In the genomic region with DNA sequence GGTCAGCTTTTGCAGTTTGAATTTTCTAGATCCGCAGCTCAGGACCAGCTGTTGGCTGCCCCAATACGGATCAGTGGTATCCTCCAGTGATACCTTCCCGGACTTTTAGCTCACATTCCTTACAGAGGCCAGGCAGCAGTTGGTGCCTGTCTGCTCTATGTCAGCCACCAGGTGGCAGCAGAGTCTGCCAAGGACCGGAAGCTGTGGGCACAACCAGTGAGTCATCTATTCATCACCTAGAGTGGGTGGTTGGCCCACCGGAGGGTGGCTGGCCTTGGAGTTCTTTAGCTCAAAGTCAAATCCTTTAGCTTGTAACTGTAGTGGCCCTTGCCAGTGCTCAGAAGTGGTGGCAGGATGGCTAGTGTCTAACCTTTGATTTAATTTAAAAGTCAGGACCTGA, we compare ENCODE assay signal across 8 mouse cellular contexts.
A peak's percentile ranks its signal among the peaks of the same experiment; 100 is the strongest.
DNase-seq lines count a peak whose midpoint lies in the region; ATAC-seq and TF ChIP-seq lines count a peak whose summit lies in the region.

No protein-coding gene starts in this region.

- peak; percentile 97 for ATAC-seq in Patski

- peaks cover 8% of the 10 kb centered on the region; the same call in 1 of the 2 replicates for H3K4me1 ChIP-seq in midbrain, embryonic 10.5 days

- no peaks in the 10 kb centered on the region for H3K9me3 ChIP-seq in midbrain, embryonic 10.5 days (replicated peaks)

- peak; percentile 56 for DNase-seq in Patski (ENCODE audit: low read depth, low spot score)
- peak; percentile 27 for DNase-seq in cerebellum, adult 9-10 months
- DNase-seq in frontal cortex, adult 2 months (ENCODE audit: extremely low spot score in 1 of 2, low spot score in 1 of 2) = peak; percentile 61 to 89
- peak; percentile 30 for DNase-seq in hindlimb bud, embryonic 11.5 days (ENCODE audit: extremely low spot score, low read depth, low spot score)
- peak; percentile 81 to 84 for DNase-seq in left cerebral cortex, adult 18-20 months (ENCODE audit: low spot score in 2 of 2)
- DNase-seq in midbrain, embryonic 10.5 days (ENCODE audit: low spot score) = peak; percentile 76
- peak; percentile 73 to 78 for DNase-seq in right cerebral cortex, postnatal 36 days (ENCODE audit: low spot score in 2 of 2)
- peak; percentile 65 to 74 for DNase-seq in urinary bladder, postnatal 36 days (ENCODE audit: low spot score in 2 of 2)

- 21% methylated on average over 5 of the region's 5 CpGs for WGBS in midbrain, embryonic 10.5 days

- no peaks in the 10 kb centered on the region for H3K27me3 ChIP-seq in Patski
- no peaks in the 10 kb centered on the region for H3K27me3 ChIP-seq in midbrain, embryonic 10.5 days (ENCODE audit: low read depth, poor library complexity, severe bottlenecking)

- H3K27ac ChIP-seq in midbrain, embryonic 10.5 days (replicated peaks) = no peak overlapping the region

- H3K36me3 ChIP-seq in midbrain, embryonic 10.5 days = no peaks in the 10 kb centered on the region

- CTCF ChIA-PET in Patski (lab: Charles Lee) = interaction anchor here (0.6 to 5.2 kb wide), 25 partner anchors 9 to 353 kb away, joined by 3 to 38 read pairs (median 4); no protein-coding TSS in a partner anchor

- in situ Hi-C loops in Patski (cut with MboI; ENCODE audit: low pct_unique_long_range_greater_than_20kb) = no loop called here

- H3K4me3 ChIP-seq in midbrain, embryonic 10.5 days = no peak overlapping the region

- POLR2A ChIA-PET in Patski (lab: Charles Lee) = interaction anchor here (0.6 to 1.0 kb wide), 3 partner anchors 34 to 258 kb away, joined by 3 to 7 read pairs (median 3); no protein-coding TSS in a partner anchor

- peak; percentile 97 for TF ChIP-seq CTCF in Patski (IDR thresholded peaks at IDR 0.05)

Comparison
In these comparisons a context has a peak if more than half of its experiments do, and no peak if none do; other contexts are left out.
1. DNase-seq: peak in every context shown above with its lines; median percentile 82 in left cerebral cortex, adult 18-20 months; 76 in midbrain, embryonic 10.5 days; 76 in right cerebral cortex, postnatal 36 days; 75 in frontal cortex, adult 2 months; 70 in urinary bladder, postnatal 36 days; 56 in Patski; 30 in hindlimb bud, embryonic 11.5 days; 27 in cerebellum, adult 9-10 months.